Mouse (Mus musculus): ENCODE measurements around the gene Ubr2. TPM values are rescaled to one million over a fixed set of nuclear protein-coding genes. Genes with fewer than 3 reads are reported as not detected.

The Ubr2 gene
- total RNA-seq, 1 experiment, result 30.8 TPM

DNA sequence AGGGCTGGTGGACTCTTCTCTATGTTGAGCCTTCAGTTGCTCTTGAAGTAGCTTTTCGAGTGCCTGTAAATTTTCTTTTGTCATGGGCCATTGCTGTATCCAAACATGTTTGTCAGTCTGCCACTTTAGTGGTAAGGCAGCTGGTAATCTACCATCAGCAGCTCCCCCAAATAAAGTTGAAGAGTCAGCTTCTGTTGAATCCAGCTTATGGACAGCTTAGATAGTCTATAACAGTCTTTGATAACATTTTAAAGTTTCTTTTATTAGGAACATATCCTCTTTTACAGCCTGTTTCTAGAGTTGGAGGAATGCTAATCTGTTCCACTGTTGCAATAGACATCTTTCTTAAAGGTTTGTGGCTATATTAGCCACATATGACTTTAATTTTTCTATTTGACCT is 13.0 kb upstream of the Ubr2 start:
- no peak for TF ChIP-seq ZNF384 (IDR thresholded peaks at IDR 0.05; ENCODE audit: low read depth, low read length)
- TF ChIP-seq HCFC1 (IDR thresholded peaks at IDR 0.05; ENCODE audit: borderline replicate concordance, insufficient read depth, low read length), result no peak
- no peak for TF ChIP-seq MAFK (IDR thresholded peaks at IDR 0.05; ENCODE audit: insufficient read depth, low read depth, low read length)
- Histone ChIP-seq H3K4me3 (ENCODE audit: insufficient read depth in 1 of 2, low read depth in 1 of 2, low read length in 2 of 2, poor library complexity in 1 of 2, severe bottlenecking in 1 of 2) (no peak overlapping the region), H3K4me1 (ENCODE audit: control insufficient read depth in 2 of 2, insufficient read depth in 2 of 2, low read length in 2 of 2, poor library complexity in 1 of 2) (no peaks in the 10 kb centered on the region), H3K9ac (ENCODE audit: insufficient read depth, low read depth, low read length, poor library complexity, severe bottlenecking) (no peak overlapping the region), H3K27ac (ENCODE audit: insufficient read depth, low read depth, low read length, poor library complexity, severe bottlenecking) (no peak overlapping the region), H3K36me3 (ENCODE audit: control insufficient read depth, insufficient read depth, low read length, poor library complexity, severe bottlenecking) (no peaks in the 10 kb centered on the region; the same call in 1 of the 2 replicates), H3K9me3 (ENCODE audit: control insufficient read depth, insufficient read depth, low read depth, low read length) (no peaks in the 10 kb centered on the region; the same call in 1 of the 2 replicates)
- no peak for DNase-seq (ENCODE audit: low read depth, low spot score)
- in situ Hi-C loops (cut with MboI; ENCODE audit: low sequenced_read_pairs in 2 of 2, unreplicated experiment in 2 of 2), result no loop called here

GRCm38 (mm10) chr17:47012896-47013295 is 2.5 kb upstream of the Ubr2 start:
- no peak for TF ChIP-seq ZC3H11A (IDR thresholded peaks at IDR 0.05; ENCODE audit: borderline replicate concordance, low read depth, low read length)
- H3K36me3 ChIP-seq (ENCODE audit: control insufficient read depth, insufficient read depth, low read length, poor library complexity, severe bottlenecking), result no peaks in the 10 kb centered on the region
- no peaks in the 10 kb centered on the region for H3K9me3 ChIP-seq (ENCODE audit: control insufficient read depth, insufficient read depth, low read depth, low read length)
- in situ Hi-C loops (cut with MboI; ENCODE audit: low sequenced_read_pairs in 2 of 2, unreplicated experiment in 2 of 2), result no loop called here
- DNase-seq (ENCODE audit: low read depth, low spot score), result no peak
- H3K4me3 ChIP-seq (ENCODE audit: insufficient read depth in 1 of 2, low read depth in 1 of 2, low read length in 2 of 2, poor library complexity in 1 of 2, severe bottlenecking in 1 of 2), result no peak overlapping the region
- H3K9ac ChIP-seq (ENCODE audit: insufficient read depth, low read depth, low read length, poor library complexity, severe bottlenecking), result no peak overlapping the region
- H3K27ac ChIP-seq (ENCODE audit: insufficient read depth, low read depth, low read length, poor library complexity, severe bottlenecking), result no peak overlapping the region
- H3K4me1 ChIP-seq (ENCODE audit: control insufficient read depth in 2 of 2, insufficient read depth in 2 of 2, low read length in 2 of 2, poor library complexity in 1 of 2), result peaks cover 2% of the 10 kb centered on the region in 2 experiments; a peak in 1 of 4 replicates

DNA sequence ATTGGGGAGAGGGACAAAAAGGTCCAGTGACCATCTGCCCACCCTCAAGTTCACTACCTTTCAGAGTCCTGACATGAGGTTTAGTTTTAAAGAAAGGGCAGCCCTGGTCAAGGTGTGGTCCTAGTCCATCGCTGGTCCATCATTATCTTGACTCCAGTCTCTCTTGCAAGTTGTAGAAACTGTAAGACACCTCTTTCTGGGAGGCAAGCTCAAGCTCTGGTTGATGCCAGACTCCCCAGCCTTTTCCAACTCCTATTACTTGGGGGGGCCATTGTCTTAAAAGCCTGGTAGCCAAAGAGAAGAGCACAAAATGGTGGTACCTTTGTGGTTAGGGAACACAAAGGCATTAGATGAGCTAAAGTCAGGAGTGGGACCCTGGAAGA is 1.3 kb upstream of the Ubr2 start:
- Histone ChIP-seq H3K4me3 (ENCODE audit: insufficient read depth in 1 of 2, low read depth in 1 of 2, low read length in 2 of 2, poor library complexity in 1 of 2, severe bottlenecking in 1 of 2) (no peak overlapping the region), H3K27ac (ENCODE audit: insufficient read depth, low read depth, low read length, poor library complexity, severe bottlenecking) (no peak overlapping the region), H3K36me3 (ENCODE audit: control insufficient read depth, insufficient read depth, low read length, poor library complexity, severe bottlenecking) (no peaks in the 10 kb centered on the region; the same call in 1 of the 2 replicates), H3K9me3 (ENCODE audit: control insufficient read depth, insufficient read depth, low read depth, low read length) (no peaks in the 10 kb centered on the region), H3K9ac (ENCODE audit: insufficient read depth, low read depth, low read length, poor library complexity, severe bottlenecking) (no peak overlapping the region), H3K4me1 (ENCODE audit: control insufficient read depth in 2 of 2, insufficient read depth in 2 of 2, low read length in 2 of 2, poor library complexity in 1 of 2) (peaks cover 2% of the 10 kb centered on the region in 2 experiments; a peak in 1 of 4 replicates)
- no peak for DNase-seq (ENCODE audit: low read depth, low spot score)
- TF ChIP-seq CHD2 (IDR thresholded peaks at IDR 0.05; ENCODE audit: low read depth, low read length) (no peak), ZC3H11A (IDR thresholded peaks at IDR 0.05; ENCODE audit: borderline replicate concordance, low read depth, low read length) (no peak), ZNF384 (IDR thresholded peaks at IDR 0.05; ENCODE audit: low read depth, low read length) (no peak), HCFC1 (IDR thresholded peaks at IDR 0.05; ENCODE audit: borderline replicate concordance, insufficient read depth, low read length) (no peak), MAFK (IDR thresholded peaks at IDR 0.05; ENCODE audit: insufficient read depth, low read depth, low read length) (no peak)
- in situ Hi-C loops (cut with MboI; ENCODE audit: low sequenced_read_pairs in 2 of 2, unreplicated experiment in 2 of 2), result no loop called here

DNA sequence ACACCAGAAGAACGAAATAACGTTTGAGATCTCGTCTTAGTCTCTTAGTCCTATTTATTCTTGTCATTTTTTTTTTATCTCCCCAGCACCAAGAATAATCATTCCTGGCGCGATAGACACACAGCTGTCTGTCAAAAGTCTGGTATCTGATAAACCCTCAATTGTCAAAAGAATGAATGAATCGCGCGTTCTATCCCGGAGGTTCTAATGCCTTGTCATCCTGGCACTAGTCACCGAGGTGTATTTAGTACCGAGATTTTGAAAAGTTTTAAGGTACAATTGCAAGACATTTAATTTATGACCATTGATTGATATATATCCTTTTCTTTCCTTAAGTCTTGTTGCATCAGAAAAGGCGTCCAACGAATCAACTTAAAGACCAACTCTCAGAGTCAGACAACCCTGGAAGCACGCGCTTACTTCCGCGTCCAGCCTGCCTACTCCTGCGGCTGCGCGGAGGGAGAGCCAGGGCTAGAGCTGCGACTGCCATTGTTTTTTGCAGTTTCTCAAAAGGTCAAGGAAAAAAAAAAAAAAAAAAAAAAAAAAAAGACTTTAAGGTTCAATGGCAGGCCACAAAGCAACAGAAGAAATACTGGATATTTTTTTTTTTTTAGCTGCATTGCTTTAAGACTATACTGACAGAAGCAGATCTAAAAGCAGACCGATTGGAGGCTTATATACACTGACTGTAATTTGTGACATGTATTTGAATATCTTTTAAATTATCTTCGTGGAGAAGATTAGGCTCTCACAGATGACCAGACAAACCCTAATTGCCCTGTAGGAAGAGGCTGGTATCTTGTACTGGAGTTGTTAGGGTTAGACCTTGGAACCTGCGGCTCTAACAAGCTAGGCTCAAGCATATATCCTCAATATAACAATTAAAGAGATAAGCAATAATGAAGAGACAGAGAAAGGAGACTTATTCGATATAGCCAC is 635 bp upstream of the Ubr2 start:
- H3K9me3 ChIP-seq (ENCODE audit: control insufficient read depth, insufficient read depth, low read depth, low read length), result no peaks in the 10 kb centered on the region
- no peaks in the 10 kb centered on the region; the same call in 1 of the 2 replicates for H3K36me3 ChIP-seq (ENCODE audit: control insufficient read depth, insufficient read depth, low read length, poor library complexity, severe bottlenecking)
- in situ Hi-C loops (cut with MboI; ENCODE audit: low sequenced_read_pairs in 2 of 2, unreplicated experiment in 2 of 2), result no loop called here
- H3K4me1 ChIP-seq (ENCODE audit: control insufficient read depth in 2 of 2, insufficient read depth in 2 of 2, low read length in 2 of 2, poor library complexity in 1 of 2), result peaks cover 2% of the 10 kb centered on the region in 2 experiments; a peak in 1 of 4 replicates
- no peak overlapping the region; the same call in 1 of the 2 replicates for H3K9ac ChIP-seq (ENCODE audit: insufficient read depth, low read depth, low read length, poor library complexity, severe bottlenecking)
- peak; percentile 45 for DNase-seq (ENCODE audit: low read depth, low spot score)
- peak overlapping the region; percentile 48 to 91 for H3K4me3 ChIP-seq (ENCODE audit: insufficient read depth in 1 of 2, low read depth in 1 of 2, low read length in 2 of 2, poor library complexity in 1 of 2, severe bottlenecking in 1 of 2)
- no peak overlapping the region for H3K27ac ChIP-seq (ENCODE audit: insufficient read depth, low read depth, low read length, poor library complexity, severe bottlenecking)
- TF ChIP-seq HCFC1 (IDR thresholded peaks at IDR 0.05; ENCODE audit: borderline replicate concordance, insufficient read depth, low read length) (no peak), ZNF384 (IDR thresholded peaks at IDR 0.05; ENCODE audit: low read depth, low read length) (peak; percentile 94)

- peak overlapping the region; percentile 91 to 95 for H3K4me3 ChIP-seq (ENCODE audit: insufficient read depth in 1 of 2, low read depth in 1 of 2, low read length in 2 of 2, poor library complexity in 1 of 2, severe bottlenecking in 1 of 2)
- TF ChIP-seq MAFK (IDR thresholded peaks at IDR 0.05; ENCODE audit: insufficient read depth, low read depth, low read length) (no peak), CHD2 (IDR thresholded peaks at IDR 0.05; ENCODE audit: low read depth, low read length) (no peak), ZC3H11A (IDR thresholded peaks at IDR 0.05; ENCODE audit: borderline replicate concordance, low read depth, low read length) (no peak), HCFC1 (IDR thresholded peaks at IDR 0.05; ENCODE audit: borderline replicate concordance, insufficient read depth, low read length) (no peak), ZNF384 (IDR thresholded peaks at IDR 0.05; ENCODE audit: low read depth, low read length) (no peak)
- DNase-seq (ENCODE audit: low read depth, low spot score), result peak; percentile 4
- H3K27ac ChIP-seq (ENCODE audit: insufficient read depth, low read depth, low read length, poor library complexity, severe bottlenecking), result no peak overlapping the region
- in situ Hi-C loops (cut with MboI; ENCODE audit: low sequenced_read_pairs in 2 of 2, unreplicated experiment in 2 of 2), result no loop called here
- H3K4me1 ChIP-seq (ENCODE audit: control insufficient read depth in 2 of 2, insufficient read depth in 2 of 2, low read length in 2 of 2, poor library complexity in 1 of 2), result peaks cover 2% of the 10 kb centered on the region in 2 experiments; a peak in 1 of 4 replicates
- H3K36me3 ChIP-seq (ENCODE audit: control insufficient read depth, insufficient read depth, low read length, poor library complexity, severe bottlenecking), result no peaks in the 10 kb centered on the region; the same call in 1 of the 2 replicates
- H3K9me3 ChIP-seq (ENCODE audit: control insufficient read depth, insufficient read depth, low read depth, low read length), result no peaks in the 10 kb centered on the region
- peak overlapping the region; percentile 90 for H3K9ac ChIP-seq (ENCODE audit: insufficient read depth, low read depth, low read length, poor library complexity, severe bottlenecking)
Observed at GRCm38 (mm10) chr17:47009546-47009897, 834 bp downstream of the Ubr2 start.

Data from ES-E14 (cell line).